Mouse (Mus musculus): ENCODE data around the gene Gtpbp2. TPM values are rescaled to one million over a fixed set of nuclear protein-coding genes. Genes with fewer than 3 reads are reported as not detected.
A peak's percentile ranks its signal among the peaks of the same experiment; 100 is the strongest.

The Gtpbp2 gene
- polyA plus RNA-seq, 1 experiment from 2014 or later, result 33.8 TPM

GRCm38 (mm10) chr17:46129741-46130498 lies 30.9 kb upstream of the Gtpbp2 start:
- 84% methylated on average over 13 of the region's 13 CpGs for WGBS
- Histone ChIP-seq H3K36me3 (replicated peaks) (peaks cover 59% of the 10 kb centered on the region), H3K27ac (replicated peaks) (peak overlapping the region; percentile 11; the same call in 1 of the 2 replicates), H3K4me3 (no peak overlapping the region), H3K4me1 (peaks cover 6% of the 10 kb centered on the region; the same call in 1 of the 2 replicates), H3K9me3 (no peaks in the 10 kb centered on the region), H3K27me3 (replicated peaks; ENCODE audit: low read depth, poor library complexity, severe bottlenecking) (no peaks in the 10 kb centered on the region)
- DNase-seq (ENCODE audit: low spot score), result no peak

- peaks cover 6% of the 10 kb centered on the region; the same call in 1 of the 2 replicates for H3K4me1 ChIP-seq
- peaks cover 42% of the 10 kb centered on the region for H3K36me3 ChIP-seq (replicated peaks)
- H3K9me3 ChIP-seq, result no peaks in the 10 kb centered on the region
- no peak overlapping the region for H3K27ac ChIP-seq (replicated peaks)
- no peaks in the 10 kb centered on the region for H3K27me3 ChIP-seq (replicated peaks; ENCODE audit: low read depth, poor library complexity, severe bottlenecking)
- H3K4me3 ChIP-seq, result no peak overlapping the region
- WGBS, result 16% methylated on average over 12 of the region's 12 CpGs
- peak; percentile 84 for DNase-seq (ENCODE audit: low spot score)
These were observed 28.6 kb upstream of the Gtpbp2 start for GRCm38 (mm10) chr17:46132058-46132718.

DNA sequence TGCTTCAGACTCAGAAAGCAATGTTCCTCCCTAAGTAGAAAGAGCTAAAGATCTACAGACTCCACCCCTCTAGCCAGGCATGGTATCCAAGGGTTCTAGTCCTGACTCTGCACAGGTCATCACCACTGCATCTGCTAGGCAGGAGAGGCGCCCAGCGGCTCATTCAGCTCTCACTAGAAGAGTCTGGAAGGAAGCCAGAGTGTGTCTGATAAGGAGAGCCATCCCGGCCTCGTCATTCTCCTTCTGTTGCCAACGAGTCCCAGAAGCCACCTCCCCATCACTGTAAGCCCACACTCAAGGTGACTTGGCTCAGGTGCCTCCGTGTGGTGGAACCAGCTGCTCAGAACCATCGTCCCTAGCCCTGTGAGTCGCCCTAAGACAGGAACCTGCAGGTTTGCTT lies 28.0 kb upstream of the Gtpbp2 start:
- H3K36me3 ChIP-seq (replicated peaks), result peaks cover 36% of the 10 kb centered on the region
- no peak overlapping the region for H3K27ac ChIP-seq (replicated peaks)
- H3K4me3 ChIP-seq, result no peak overlapping the region
- H3K27me3 ChIP-seq (replicated peaks; ENCODE audit: low read depth, poor library complexity, severe bottlenecking), result no peaks in the 10 kb centered on the region
- WGBS, result 79% methylated on average over 8 of the region's 8 CpGs
- peaks cover 6% of the 10 kb centered on the region; the same call in 1 of the 2 replicates for H3K4me1 ChIP-seq
- DNase-seq (ENCODE audit: low spot score), result no peak
- no peaks in the 10 kb centered on the region for H3K9me3 ChIP-seq

GRCm38 (mm10) chr17:46138563-46139236 lies 22.1 kb upstream of the Gtpbp2 start:
- H3K9me3 ChIP-seq, result no peaks in the 10 kb centered on the region
- no peak overlapping the region for H3K4me3 ChIP-seq
- H3K4me1 ChIP-seq, result peaks cover 13% of the 10 kb centered on the region
- H3K27me3 ChIP-seq (replicated peaks; ENCODE audit: low read depth, poor library complexity, severe bottlenecking), result peaks cover 13% of the 10 kb centered on the region
- 81% methylated on average over 8 of the region's 8 CpGs for WGBS
- DNase-seq (ENCODE audit: low spot score), result no peak
- peaks cover 6% of the 10 kb centered on the region; the same call in 1 of the 2 replicates for H3K36me3 ChIP-seq (replicated peaks)
- no peak overlapping the region for H3K27ac ChIP-seq (replicated peaks)

GRCm38 (mm10) chr17:46139872-46140271 lies 21.0 kb upstream of the Gtpbp2 start:
- H3K4me3 ChIP-seq, result no peak overlapping the region
- H3K36me3 ChIP-seq (replicated peaks), result peaks cover 6% of the 10 kb centered on the region; the same call in 1 of the 2 replicates
- H3K4me1 ChIP-seq, result peaks cover 24% of the 10 kb centered on the region
- WGBS, result 93% methylated on average over 3 of the region's 3 CpGs
- H3K27ac ChIP-seq (replicated peaks), result no peak overlapping the region
- DNase-seq (ENCODE audit: low spot score), result no peak
- H3K27me3 ChIP-seq (replicated peaks; ENCODE audit: low read depth, poor library complexity, severe bottlenecking), result peaks cover 13% of the 10 kb centered on the region
- no peaks in the 10 kb centered on the region for H3K9me3 ChIP-seq

- H3K27me3 ChIP-seq (replicated peaks; ENCODE audit: low read depth, poor library complexity, severe bottlenecking), result peaks cover 13% of the 10 kb centered on the region
- no peaks in the 10 kb centered on the region for H3K9me3 ChIP-seq
- WGBS, result 7% methylated on average over 37 of the region's 37 CpGs
- peak; percentile 87 for DNase-seq (ENCODE audit: low spot score)
- H3K4me1 ChIP-seq, result peaks cover 24% of the 10 kb centered on the region
- peak within 1 kb of the TSS; percentile 69 for H3K27ac ChIP-seq (replicated peaks)
- peaks cover 38% of the 10 kb centered on the region for H3K36me3 ChIP-seq (replicated peaks)
- peak within 1 kb of the TSS; percentile 67 for H3K4me3 ChIP-seq
These were observed 17.0 kb upstream of the Gtpbp2 start, which contains the start of gene Rsph9 for GRCm38 (mm10) chr17:46143578-46144423. TSS of gene Rsph9 (minus strand) at chr17:46144216.

DNA sequence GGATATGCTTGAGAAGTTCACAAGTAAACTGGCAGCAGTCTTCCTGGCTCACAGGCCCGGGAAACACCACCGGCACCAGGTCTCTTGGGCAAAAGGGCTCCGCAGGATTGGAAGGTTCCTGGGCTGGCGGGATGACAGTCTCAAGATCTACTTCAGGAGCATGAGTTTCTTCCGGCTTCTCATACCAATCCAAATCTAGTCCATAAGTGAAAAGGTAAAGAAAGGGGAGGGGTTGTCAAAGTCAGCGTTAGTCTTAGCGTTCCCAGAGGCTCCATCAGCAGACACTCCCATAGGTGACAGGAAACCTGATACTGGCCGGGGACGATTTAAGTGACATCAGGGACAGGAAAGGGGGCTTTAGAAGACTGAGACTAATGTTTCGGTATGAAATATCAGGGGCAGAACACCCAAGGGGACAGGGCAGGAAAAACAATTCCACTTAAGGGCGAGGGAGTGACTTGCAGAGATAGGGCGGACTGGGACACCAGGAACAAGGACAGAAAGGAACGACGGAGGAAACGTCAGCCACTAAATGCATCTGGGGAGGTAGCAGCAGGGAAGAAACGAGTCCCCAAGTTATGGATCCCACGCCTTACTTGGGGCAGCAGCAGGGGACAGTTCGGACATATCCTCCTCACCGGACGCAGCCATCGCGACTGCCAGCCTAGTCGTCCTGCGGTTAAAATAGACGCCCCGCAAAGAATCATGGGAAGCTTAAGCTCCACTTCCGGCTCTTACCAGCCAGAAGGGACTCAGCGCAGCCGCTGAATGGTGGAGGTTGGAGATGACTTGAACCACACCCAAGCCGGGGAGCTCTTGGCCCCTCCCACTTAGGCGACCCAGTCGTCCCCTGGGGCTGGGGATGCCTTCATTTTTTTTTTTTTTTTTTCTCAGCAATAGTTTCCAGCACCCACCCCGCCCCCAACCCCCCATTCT lies 7.7 kb upstream of the Gtpbp2 start, which contains the start of gene Mad2l1bp:
Gene Mad2l1bp (minus strand): TSS at position 707 of the 936 bp plus-strand sequence.
- 9% methylated on average over 33 of the region's 33 CpGs for WGBS
- no peaks in the 10 kb centered on the region for H3K27me3 ChIP-seq (replicated peaks; ENCODE audit: low read depth, poor library complexity, severe bottlenecking)
- H3K36me3 ChIP-seq (replicated peaks), result peaks cover 23% of the 10 kb centered on the region
- peak within 1 kb of the TSS; percentile 86 for H3K27ac ChIP-seq (replicated peaks)
- peak; percentile 90 for DNase-seq (ENCODE audit: low spot score)
- H3K4me1 ChIP-seq, result peaks cover 16% of the 10 kb centered on the region
- H3K4me3 ChIP-seq, result peak within 1 kb of the TSS; percentile 68
- no peaks in the 10 kb centered on the region for H3K9me3 ChIP-seq

GRCm38 (mm10) chr17:46154336-46154735 lies 6.5 kb upstream of the Gtpbp2 start:
- Histone ChIP-seq H3K9me3 (no peaks in the 10 kb centered on the region), H3K4me3 (no peak overlapping the region), H3K27me3 (replicated peaks; ENCODE audit: low read depth, poor library complexity, severe bottlenecking) (no peaks in the 10 kb centered on the region), H3K4me1 (peaks cover 19% of the 10 kb centered on the region), H3K27ac (replicated peaks) (no peak overlapping the region), H3K36me3 (replicated peaks) (peaks cover 10% of the 10 kb centered on the region)
- DNase-seq (ENCODE audit: low spot score), result no peak
- WGBS, result 92% methylated on average over 3 of the region's 3 CpGs

- DNase-seq (ENCODE audit: low spot score), result no peak
- Histone ChIP-seq H3K27ac (replicated peaks) (no peak overlapping the region), H3K9me3 (no peaks in the 10 kb centered on the region), H3K4me3 (no peak overlapping the region), H3K4me1 (peaks cover 32% of the 10 kb centered on the region), H3K36me3 (replicated peaks) (peaks cover under 1% of the 10 kb centered on the region), H3K27me3 (replicated peaks; ENCODE audit: low read depth, poor library complexity, severe bottlenecking) (no peaks in the 10 kb centered on the region)
- WGBS, result 89% methylated on average over 5 of the region's 5 CpGs
These were observed 4.2 kb upstream of the Gtpbp2 start for GRCm38 (mm10) chr17:46156680-46157079.

GRCm38 (mm10) chr17:46157131-46157530 lies 3.7 kb upstream of the Gtpbp2 start:
- H3K27me3 ChIP-seq (replicated peaks; ENCODE audit: low read depth, poor library complexity, severe bottlenecking), result no peaks in the 10 kb centered on the region
- 85% methylated on average over 8 of the region's 8 CpGs for WGBS

GRCm38 (mm10) chr17:46159236-46159635 lies 1.6 kb upstream of the Gtpbp2 start:
- H3K27ac ChIP-seq (replicated peaks), result peak overlapping the region; percentile 91
- DNase-seq (ENCODE audit: low spot score), result no peak
- peaks cover 17% of the 10 kb centered on the region for H3K36me3 ChIP-seq (replicated peaks)
- H3K27me3 ChIP-seq (replicated peaks; ENCODE audit: low read depth, poor library complexity, severe bottlenecking), result no peaks in the 10 kb centered on the region
- WGBS, result 72% methylated on average over 2 of the region's 2 CpGs
- no peaks in the 10 kb centered on the region for H3K9me3 ChIP-seq
- peak overlapping the region; percentile 86 for H3K4me3 ChIP-seq
- H3K4me1 ChIP-seq, result peaks cover 32% of the 10 kb centered on the region

More at GRCm38 (mm10) chr17:46157131-46157530, 3.7 kb upstream of the Gtpbp2 start:
- no peaks in the 10 kb centered on the region for H3K9me3 ChIP-seq
- no peaks in the 10 kb centered on the region for H3K36me3 ChIP-seq (replicated peaks)
- peaks cover 36% of the 10 kb centered on the region for H3K4me1 ChIP-seq
- no peak overlapping the region for H3K27ac ChIP-seq (replicated peaks)
- no peak for DNase-seq (ENCODE audit: low spot score)
- no peak overlapping the region for H3K4me3 ChIP-seq
